Mouse (Mus musculus) stomach, postnatal 0 days (tissue): ENCODE measurements at regions not wholly inside any gene's neighbourhood (a gene's known extent, or its start where the extent isn't known, plus 50 kb on each side); places are given as distances from the start of the nearest gene placed in this dataset.
"Not testable (repeated sequence)": the region's sequence is repeated elsewhere in the genome, so short reads cannot be mapped to it uniquely, and the experiment has no call there.

Source experiments
- ATAC-seq: fragments of 200-750 bp; cut with Nextera tagmentation; 2 replicates; pipeline ENCODE4 v1.8.0; 2017; ENCODE audit not compliant: low FRiP score, low TSS enrichment
- DNase-seq: peaks from one replicate; pipeline ENCODE4 v3.0.0-alpha.2; 2016; ENCODE audit warnings: low spot score
- H3K27ac ChIP-seq: fragments of 300-500 bp; sonication (generic); replicated peaks from 2 replicates; pipeline ENCODE4 v1.5.1; 2014; ENCODE audit warnings: mild to moderate bottlenecking, control low read depth
- H3K27me3 ChIP-seq: fragments of 300-500 bp; sonication (generic); 2 replicates; pipeline ENCODE4 v1.6.1; 2014; ENCODE audit warnings: low read length; ENCODE audit not compliant: control insufficient read depth, insufficient read depth
- H3K36me3 ChIP-seq: fragments of 300-500 bp; sonication (generic); 2 replicates; pipeline ENCODE4 v1.6.1; 2014; ENCODE audit warnings: low read length, mixed read lengths; ENCODE audit not compliant: control insufficient read depth, insufficient read depth
- H3K4me1 ChIP-seq: fragments of 300-500 bp; sonication (generic); replicated peaks from 2 replicates; pipeline ENCODE4 v1.6.1; 2014; ENCODE audit warnings: antibody characterized with exemption; ENCODE audit not compliant: control insufficient read depth, insufficient read depth
- H3K4me2 ChIP-seq: fragments of 300-500 bp; sonication (generic); replicated peaks from 2 replicates; pipeline ENCODE4 v1.6.1; 2014; ENCODE audit warnings: low read depth, mild to moderate bottlenecking, control low read depth, moderate library complexity
- H3K4me3 ChIP-seq: fragments of 300-500 bp; sonication (generic); 2 replicates; pipeline ENCODE4 v1.5.1; 2014; ENCODE audit warnings: low read depth, low read length, control low read depth
- H3K9ac ChIP-seq: fragments of 300-500 bp; sonication (generic); 2 replicates; pipeline ENCODE4 v1.6.1; 2014; ENCODE audit warnings: mild to moderate bottlenecking, low read length, control low read depth, mixed read lengths
- H3K9me3 ChIP-seq: fragments of 300-500 bp; sonication (generic); 2 replicates; pipeline ENCODE4 v1.6.1; 2016; ENCODE audit warnings: low read length; ENCODE audit not compliant: control insufficient read depth
- CTCF ChIP-seq: IDR thresholded peaks from 2 replicates; pipeline ENCODE4 v1.5.1; 2016; ENCODE audit warnings: antibody characterized with exemption, low read depth, mild to moderate bottlenecking, moderate library complexity
- EP300 ChIP-seq: optimal IDR thresholded peaks from 2 replicates; pipeline ENCODE3; 2016; ENCODE audit warnings: antibody characterized with exemption
- WGBS: fragments of 180-500 bp; shearing (Covaris S2); extraction: QIAGEN DNeasy Blood & Tissue Kit; methylation state at CpG from one replicate; pipeline ENCODE4 v1.1.7; 2014; 5-methylcytosine and 5-hydroxymethylcytosine counted together

DNA sequence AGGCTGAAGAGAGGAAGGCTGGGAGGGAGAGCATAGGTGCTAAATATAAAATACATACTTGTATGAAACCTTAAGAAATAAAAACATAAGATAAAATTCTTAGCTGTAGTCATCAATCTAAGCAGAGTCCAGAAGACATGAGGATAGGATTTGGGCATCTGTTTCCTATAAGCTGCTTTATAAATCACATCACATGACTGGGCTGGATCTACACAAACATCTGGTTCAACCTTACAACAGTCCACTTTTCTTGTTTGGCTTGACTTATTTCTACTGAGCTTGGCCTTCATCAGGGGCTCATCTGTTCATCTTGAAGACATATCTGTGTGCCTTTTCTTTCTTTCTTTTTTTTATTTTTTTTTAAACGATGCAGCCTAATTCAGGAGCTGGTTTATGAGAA, 338.9 kb upstream of the Nrsn1 start:
- Histone ChIP-seq H3K27ac (no peak overlapping the region), H3K4me1 (no peaks in the 10 kb centered on the region), H3K36me3 (no peaks in the 10 kb centered on the region), H3K4me2 (no peak overlapping the region), H3K27me3 (no peaks in the 10 kb centered on the region), H3K9me3 (no peaks in the 10 kb centered on the region), H3K4me3 (no peak overlapping the region), H3K9ac (no peak overlapping the region)
- DNase-seq (no peak), ATAC-seq (no peak)
- TF ChIP-seq EP300 (no peak), CTCF (no peak)
- WGBS, result 48% methylated on average over 1 of the region's 1 CpGs

DNA sequence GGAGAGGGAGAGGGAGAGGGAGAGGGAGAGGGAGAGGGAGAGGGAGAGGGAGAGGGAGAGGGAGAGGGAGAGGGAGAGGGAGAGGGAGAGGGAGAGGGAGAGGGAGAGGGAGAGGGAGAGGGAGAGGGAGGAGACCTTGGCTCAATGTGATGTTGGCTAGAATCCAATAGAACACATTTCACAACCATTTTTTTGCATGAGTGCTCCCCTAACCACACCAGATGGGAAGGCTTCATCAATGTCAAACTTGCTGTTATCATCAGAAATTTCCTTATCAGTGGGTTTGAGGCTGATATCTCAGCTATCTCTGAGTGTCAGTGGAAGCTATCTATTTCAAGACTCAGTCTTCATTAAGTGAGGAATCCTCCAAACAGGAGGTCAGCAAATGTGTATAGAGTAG, 331.0 kb upstream of the Nrsn1 start:
- not testable (repeated sequence) for H3K27me3 ChIP-seq, H3K36me3 ChIP-seq, DNase-seq, H3K27ac ChIP-seq, H3K4me1 ChIP-seq, H3K4me3 ChIP-seq, ATAC-seq, H3K4me2 ChIP-seq, H3K9me3 ChIP-seq, H3K9ac ChIP-seq

DNA sequence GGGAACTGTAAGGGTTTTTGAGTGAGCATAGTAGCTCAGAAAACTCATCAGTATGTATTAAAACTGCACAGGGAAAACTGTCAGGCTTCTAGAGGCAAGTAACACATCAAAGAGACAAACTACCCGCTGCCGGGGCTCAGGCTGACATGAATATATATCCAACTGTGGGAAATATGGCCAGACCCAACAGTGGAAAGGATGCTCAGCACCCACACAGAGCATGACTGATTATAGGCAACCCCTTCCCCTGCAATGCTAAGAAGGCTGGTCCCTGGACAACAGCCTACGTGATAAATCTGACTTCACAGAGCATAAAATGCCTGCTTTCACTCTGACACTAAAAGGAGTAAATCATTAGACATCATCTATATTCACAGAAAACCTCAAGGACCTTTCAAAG, 324.3 kb upstream of the Nrsn1 start:
- no peak overlapping the region for H3K27ac ChIP-seq
- WGBS, result 66% methylated on average over 3 of the region's 3 CpGs
- no peak overlapping the region for H3K9ac ChIP-seq
- H3K4me2 ChIP-seq, result no peak overlapping the region
- no peaks in the 10 kb centered on the region for H3K36me3 ChIP-seq
- DNase-seq, result no peak
- H3K9me3 ChIP-seq, result no peaks in the 10 kb centered on the region
- TF ChIP-seq CTCF (no peak), EP300 (no peak)
- H3K27me3 ChIP-seq, result no peaks in the 10 kb centered on the region
- ATAC-seq, result no peak
- H3K4me1 ChIP-seq, result no peaks in the 10 kb centered on the region
- no peak overlapping the region for H3K4me3 ChIP-seq

GRCm38 (mm10) chr13:25570641-25571040, 300.3 kb upstream of the Nrsn1 start:
- Histone ChIP-seq H3K4me3 (no peak overlapping the region), H3K27ac (no peak overlapping the region), H3K36me3 (no peaks in the 10 kb centered on the region), H3K4me1 (no peaks in the 10 kb centered on the region), H3K9me3 (no peaks in the 10 kb centered on the region), H3K9ac (no peak overlapping the region), H3K27me3 (no peaks in the 10 kb centered on the region), H3K4me2 (no peak overlapping the region)
- no peak for ATAC-seq
- WGBS, result 77% methylated on average over 5 of the region's 5 CpGs
- TF ChIP-seq EP300, result no peak
- no peak for TF ChIP-seq CTCF
- no peak for DNase-seq

DNA sequence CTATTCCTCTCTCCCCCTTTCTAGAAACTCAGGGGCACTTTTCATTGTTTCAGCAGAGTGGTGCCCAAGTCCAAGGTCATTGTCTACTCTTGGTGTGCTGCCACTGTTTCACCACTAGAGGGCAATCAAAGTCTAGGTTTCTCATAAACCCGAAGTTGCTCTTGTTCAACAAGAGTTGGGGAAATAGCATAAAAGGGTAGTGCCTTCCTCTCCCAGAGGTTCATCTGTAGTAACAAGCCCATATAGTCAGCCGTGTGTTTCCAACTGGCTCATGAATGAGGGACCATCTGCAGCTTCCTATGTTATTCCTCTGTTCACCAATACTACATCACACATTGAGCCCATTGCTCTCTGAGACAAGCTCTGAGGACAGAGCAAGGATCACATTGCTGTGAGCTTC, 292.4 kb upstream of the Nrsn1 start:
- Histone ChIP-seq H3K36me3 (no peaks in the 10 kb centered on the region), H3K4me3 (no peak overlapping the region), H3K27ac (no peak overlapping the region)

DNA sequence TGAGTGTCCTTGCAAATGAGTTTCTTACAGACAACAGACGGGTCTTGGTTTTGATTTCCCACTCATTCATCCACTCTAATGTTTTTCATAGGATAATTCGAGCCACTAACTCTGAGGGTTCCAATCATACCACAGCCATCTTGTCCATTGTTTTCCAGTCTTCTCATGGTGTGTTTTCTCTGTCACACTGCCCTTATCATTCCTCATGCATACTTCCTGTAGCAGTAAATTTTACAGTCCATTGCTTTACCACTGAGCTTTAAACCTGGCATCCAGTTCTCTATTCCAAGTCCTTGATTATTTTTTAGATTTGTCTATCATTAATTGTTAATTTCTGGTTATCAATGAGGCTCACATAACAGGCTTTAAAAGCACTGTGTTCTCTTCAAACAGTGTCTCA, 290.0 kb upstream of the Nrsn1 start:
- Histone ChIP-seq H3K4me3 (no peak overlapping the region), H3K27ac (no peak overlapping the region), H3K27me3 (no peaks in the 10 kb centered on the region), H3K36me3 (no peaks in the 10 kb centered on the region), H3K9me3 (no peaks in the 10 kb centered on the region), H3K4me1 (no peaks in the 10 kb centered on the region), H3K9ac (no peak overlapping the region), H3K4me2 (no peak overlapping the region)
- ATAC-seq (no peak), DNase-seq (no peak)
- TF ChIP-seq EP300, result no peak
- 57% methylated on average over 2 of the region's 2 CpGs for WGBS

More for the DNA sequence above, 292.4 kb upstream of the Nrsn1 start:
- Histone ChIP-seq H3K4me2 (no peak overlapping the region), H3K4me1 (no peaks in the 10 kb centered on the region), H3K27me3 (no peaks in the 10 kb centered on the region), H3K9me3 (no peaks in the 10 kb centered on the region), H3K9ac (no peak overlapping the region)
- 10% methylated on average over 2 of the region's 2 CpGs for WGBS
- no peak; the same call in 1 of the 2 replicates for ATAC-seq
- TF ChIP-seq EP300 (no peak), CTCF (peak; percentile 91)
- DNase-seq, result peak; percentile 16
